Mouse (Mus musculus) liver, adult 2 months (tissue): ENCODE measurements around the gene Acad8. TPM values are rescaled to one million over a fixed set of nuclear protein-coding genes. Genes with fewer than 3 reads are reported as not detected.

ENCODE experiments used
- DNase-seq: peaks from one replicate; pipeline ENCODE4 v3.0.0-alpha.2; 2011; ENCODE audit warnings: low read depth, low spot score; ENCODE audit errors: extremely low read depth
- H3K27ac ChIP-seq: fragments of 200-500 bp; replicated peaks from 2 replicates; pipeline ENCODE4 v1.5.1; 2012; ENCODE audit warnings: low read depth, mild to moderate bottlenecking, control low read depth, inconsistent platforms, low read length; ENCODE audit not compliant: insufficient read depth
- H3K27me3 ChIP-seq: fragments of 200-500 bp; 2 replicates; pipeline ENCODE4 v1.6.1; 2012; ENCODE audit warnings: mild to moderate bottlenecking, moderate library complexity, low read length, inconsistent platforms; ENCODE audit not compliant: control insufficient read depth, insufficient read depth
- H3K36me3 ChIP-seq: fragments of 200-500 bp; 2 replicates; pipeline ENCODE4 v1.6.1; 2012; ENCODE audit warnings: low read length, inconsistent platforms; ENCODE audit not compliant: control insufficient read depth, insufficient read depth
- H3K4me1 ChIP-seq: fragments of 200-500 bp; 2 replicates; pipeline ENCODE4 v1.6.1; 2011; ENCODE audit warnings: low read length; ENCODE audit not compliant: control insufficient read depth, insufficient read depth
- H3K4me3 ChIP-seq: fragments of 200-500 bp; 2 replicates; pipeline ENCODE4 v1.5.1; 2011; ENCODE audit warnings: low read depth, mild to moderate bottlenecking, control low read depth, low read length, moderate library complexity; ENCODE audit not compliant: insufficient read depth
- H3K79me2 ChIP-seq: fragments of 200-500 bp; 2 replicates; pipeline ENCODE4 v1.6.1; 2012; ENCODE audit warnings: inconsistent platforms, mild to moderate bottlenecking, low read length, moderate library complexity; ENCODE audit not compliant: control insufficient read depth, insufficient read depth
- H3K9ac ChIP-seq: fragments of 200-500 bp; 2 replicates; pipeline ENCODE4 v1.6.1; 2012; ENCODE audit warnings: low read depth, mild to moderate bottlenecking, control low read depth, inconsistent platforms, low read length
- CTCF ChIP-seq: fragments of 200-500 bp; IDR thresholded peaks from 2 replicates; pipeline ENCODE4 v1.5.1; 2011; ENCODE audit warnings: low read depth, low read length, control low read depth
- POLR2A ChIP-seq: fragments of 200-500 bp; IDR thresholded peaks from 2 replicates; pipeline ENCODE4 v1.6.1; 2011; ENCODE audit warnings: low read length, control low read depth; ENCODE audit not compliant: insufficient read depth; ENCODE audit errors: extremely low read depth
- WGBS: fragments of 180-500 bp; shearing (Covaris S2); methylation state at CpG from one replicate; pipeline ENCODE4 v1.1.7; 2018; 5-methylcytosine and 5-hydroxymethylcytosine counted together
- polyA plus RNA-seq: library from polyadenylated mRNA; depleted of rRNA; stranded (reverse); fragments of >200 nt; gene quantifications from 2 replicates; pipeline ENCODE4 v1.2.3, GENCODE M21; 2012
- total RNA-seq: library from RNA; depleted of rRNA; stranded (reverse); fragments of >200 nt; gene quantifications from 2 replicates; pipeline ENCODE4 v1.2.3, GENCODE M21; 2014

Gene Acad8
- total and polyA plus RNA-seq, 2 experiments = 43.5 to 45.7 TPM

GRCm38 (mm10) chr9:26993900-26994299 lies 5.5 kb downstream of the Acad8 start:
- Histone ChIP-seq H3K4me1 (peaks cover 13% of the 10 kb centered on the region), H3K27me3 (no peaks in the 10 kb centered on the region), H3K36me3 (peaks cover 23% of the 10 kb centered on the region), H3K9ac (no peak overlapping the region), H3K4me3 (no peak overlapping the region), H3K27ac (no peak overlapping the region), H3K79me2 (peaks cover 15% of the 10 kb centered on the region; the same call in 1 of the 2 replicates)
- TF ChIP-seq POLR2A = no peak
- no peak for TF ChIP-seq CTCF
- no peak for DNase-seq
- WGBS = 82% methylated on average over 3 of the region's 3 CpGs

GRCm38 (mm10) chr9:26993118-26993517 lies 6.2 kb downstream of the Acad8 start:
- H3K4me1 ChIP-seq = peaks cover 10% of the 10 kb centered on the region
- H3K27ac ChIP-seq = no peak overlapping the region
- H3K27me3 ChIP-seq = no peaks in the 10 kb centered on the region
- 45% methylated on average over 10 of the region's 10 CpGs for WGBS
- peak; percentile 69 for DNase-seq
- no peak overlapping the region for H3K9ac ChIP-seq
- H3K79me2 ChIP-seq = peaks cover 15% of the 10 kb centered on the region; the same call in 1 of the 2 replicates
- no peak for TF ChIP-seq POLR2A
- no peak for TF ChIP-seq CTCF
- H3K4me3 ChIP-seq = no peak overlapping the region
- peaks cover 24% of the 10 kb centered on the region for H3K36me3 ChIP-seq

DNA sequence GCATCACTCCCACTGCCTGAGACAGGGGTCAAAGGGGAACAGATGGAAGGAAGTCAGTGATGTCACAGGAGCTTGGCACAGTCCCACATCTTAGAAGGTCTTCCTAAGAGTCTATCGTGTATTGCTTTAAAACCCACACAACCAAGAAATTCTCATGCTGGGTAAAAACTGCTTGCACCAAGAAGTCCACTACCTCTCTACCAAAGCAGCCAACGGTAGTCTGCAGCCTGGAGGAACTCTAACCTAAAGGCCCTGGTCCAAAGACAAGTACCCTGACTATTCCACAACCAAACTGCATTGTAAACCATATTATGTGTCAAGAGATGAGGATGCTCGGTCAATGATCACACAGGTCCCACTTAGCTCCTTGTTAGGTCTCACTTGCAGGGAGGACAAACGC lies 9.2 kb downstream of the Acad8 start:
- 88% methylated on average over 4 of the region's 4 CpGs for WGBS
- Histone ChIP-seq H3K4me1 (peaks cover 4% of the 10 kb centered on the region; the same call in 1 of the 2 replicates), H3K9ac (no peak overlapping the region), H3K4me3 (no peak overlapping the region), H3K27ac (no peak overlapping the region), H3K36me3 (peaks cover 41% of the 10 kb centered on the region), H3K79me2 (peaks cover 5% of the 10 kb centered on the region; the same call in 1 of the 2 replicates), H3K27me3 (no peaks in the 10 kb centered on the region)
- DNase-seq = no peak
- no peak for TF ChIP-seq POLR2A

- H3K27ac ChIP-seq = no peak overlapping the region
- no peak overlapping the region for H3K4me3 ChIP-seq
- H3K4me1 ChIP-seq = no peaks in the 10 kb centered on the region
- TF ChIP-seq POLR2A (no peak), CTCF (no peak)
- no peaks in the 10 kb centered on the region for H3K27me3 ChIP-seq
- H3K79me2 ChIP-seq = no peaks in the 10 kb centered on the region
- H3K36me3 ChIP-seq = peaks cover 44% of the 10 kb centered on the region
- WGBS = 90% methylated on average over 6 of the region's 6 CpGs
- DNase-seq = no peak
- no peak overlapping the region for H3K9ac ChIP-seq
Observed at GRCm38 (mm10) chr9:26985668-26986277, 13.6 kb downstream of the Acad8 start.

- no peak for TF ChIP-seq POLR2A
- no peak for TF ChIP-seq CTCF
- Histone ChIP-seq H3K9ac (no peak overlapping the region), H3K4me3 (no peak overlapping the region), H3K79me2 (no peaks in the 10 kb centered on the region), H3K27me3 (no peaks in the 10 kb centered on the region), H3K27ac (no peak overlapping the region), H3K36me3 (peaks cover 46% of the 10 kb centered on the region), H3K4me1 (no peaks in the 10 kb centered on the region)
- 92% methylated on average over 2 of the region's 2 CpGs for WGBS
- DNase-seq = no peak
Observed at GRCm38 (mm10) chr9:26985090-26985613, 14.2 kb downstream of the Acad8 start.

DNA sequence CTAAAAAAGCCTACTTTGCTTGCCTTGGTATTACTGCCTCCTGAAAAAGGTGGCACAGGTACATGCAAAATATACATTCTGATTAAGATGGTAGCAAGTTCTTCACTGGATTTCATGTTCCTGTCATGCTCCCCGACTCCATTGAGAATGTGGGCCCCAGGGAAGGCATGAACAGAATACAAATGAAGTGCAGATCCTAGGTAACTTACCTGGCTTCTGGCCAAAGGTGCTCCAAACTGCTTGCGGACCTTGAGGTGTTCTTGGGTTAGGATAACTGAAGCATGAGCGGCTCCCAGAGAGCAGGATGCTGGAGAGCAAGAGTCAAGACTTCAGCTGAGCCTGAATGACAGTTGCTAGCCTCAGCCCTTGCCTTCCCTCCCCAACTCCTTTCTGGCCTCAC lies 20.6 kb downstream of the Acad8 start:
- 98% methylated on average over 3 of the region's 3 CpGs for WGBS
- no peaks in the 10 kb centered on the region for H3K27me3 ChIP-seq
- H3K36me3 ChIP-seq = peaks cover 57% of the 10 kb centered on the region

More for the DNA sequence above, 20.6 kb downstream of the Acad8 start:
- Histone ChIP-seq H3K79me2 (no peaks in the 10 kb centered on the region), H3K9ac (no peak overlapping the region), H3K4me3 (no peak overlapping the region), H3K27ac (no peak overlapping the region), H3K4me1 (no peaks in the 10 kb centered on the region)
- TF ChIP-seq POLR2A (no peak), CTCF (no peak)
- no peak for DNase-seq
